Mouse (Mus musculus) forebrain, embryonic 15.5 days (tissue): ENCODE data around the gene Atf6. TPM values are rescaled to one million over a fixed set of nuclear protein-coding genes. Genes with fewer than 3 reads are reported as not detected.

Experiments
- ATAC-seq: fragments of 200-750 bp; cut with Nextera tagmentation; replicated peaks from 2 replicates; pipeline ENCODE4 v1.8.0; 2017; ENCODE audit warnings: mild to moderate bottlenecking, moderate TSS enrichment, moderate library complexity
- H3K27ac ChIP-seq: fragments of 300-500 bp; sonication (generic); replicated peaks from 2 replicates; pipeline ENCODE4 v1.5.1; 2015; ENCODE audit warnings: mild to moderate bottlenecking, inconsistent platforms
- H3K27me3 ChIP-seq: fragments of 300-500 bp; sonication (generic); 2 replicates; pipeline ENCODE4 v1.6.1; 2015; ENCODE audit warnings: inconsistent platforms
- H3K36me3 ChIP-seq: fragments of 300-500 bp; sonication (generic); 2 replicates; pipeline ENCODE4 v1.6.1; 2015; ENCODE audit warnings: mild to moderate bottlenecking, inconsistent platforms
- H3K4me1 ChIP-seq: fragments of 300-500 bp; sonication (generic); 2 replicates; pipeline ENCODE4 v1.6.1; 2015; ENCODE audit warnings: inconsistent platforms
- H3K4me2 ChIP-seq: fragments of 300-500 bp; sonication (generic); replicated peaks from 2 replicates; pipeline ENCODE4 v1.6.1; 2015; ENCODE audit warnings: mild to moderate bottlenecking, inconsistent platforms
- H3K4me3 ChIP-seq: fragments of 300-500 bp; sonication (generic); 2 replicates; pipeline ENCODE4 v1.5.1; 2015; ENCODE audit warnings: mild to moderate bottlenecking, inconsistent platforms
- H3K9ac ChIP-seq: fragments of 300-500 bp; sonication (generic); replicated peaks from 2 replicates; pipeline ENCODE4 v1.6.1; 2015; ENCODE audit warnings: mild to moderate bottlenecking, inconsistent platforms
- H3K9me3 ChIP-seq: fragments of 300-500 bp; sonication (generic); 2 replicates; pipeline ENCODE4 v1.6.1; 2016; ENCODE audit warnings: inconsistent platforms
- WGBS: fragments of 180-500 bp; shearing (Covaris S2); methylation state at CpG from one replicate; pipeline ENCODE4 v1.1.7; 2015; ENCODE audit warnings: mixed read lengths; 5-methylcytosine and 5-hydroxymethylcytosine counted together
- polyA plus RNA-seq: library from polyadenylated mRNA; unstranded; fragments of >200 nt; fragmentation: Nextera tagmentation; extraction: Ambion mirVana; gene quantifications from 2 replicates; pipeline ENCODE4 v1.2.1, GENCODE M21; 2015

The Atf6 gene
- polyA plus RNA-seq, 1 experiment from 2014 or later: 7.6 TPM

DNA sequence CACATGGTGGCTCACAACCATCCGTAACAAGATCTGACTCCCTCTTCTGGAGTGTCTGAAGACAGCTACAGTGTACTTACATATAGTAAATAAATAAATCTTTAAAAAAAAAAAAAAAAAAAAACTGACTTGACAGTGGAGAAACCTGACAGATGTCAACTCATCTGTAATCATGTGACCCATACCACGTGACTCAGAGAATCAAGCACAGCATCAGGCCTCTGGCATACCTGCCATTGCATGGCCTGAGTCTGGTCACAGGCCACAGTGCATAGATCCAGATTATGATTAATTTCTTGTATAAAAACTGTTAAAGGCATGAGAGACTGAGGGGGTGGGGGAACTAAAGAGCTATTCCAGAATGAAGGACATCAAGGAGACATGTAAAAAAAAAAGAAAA is 8.7 kb downstream of the Atf6 start:
- 92% methylated on average over 2 of the region's 2 CpGs for whole genome bisulfite sequencing
- Histone ChIP-seq H3K4me1 (no peaks in the 10 kb centered on the region), H3K9ac (no peak overlapping the region), H3K36me3 (no peaks in the 10 kb centered on the region), H3K4me2 (no peak overlapping the region), H3K27ac (no peak overlapping the region), H3K9me3 (no peaks in the 10 kb centered on the region), H3K4me3 (no peak overlapping the region), H3K27me3 (no peaks in the 10 kb centered on the region)
- no peak for ATAC-seq

DNA sequence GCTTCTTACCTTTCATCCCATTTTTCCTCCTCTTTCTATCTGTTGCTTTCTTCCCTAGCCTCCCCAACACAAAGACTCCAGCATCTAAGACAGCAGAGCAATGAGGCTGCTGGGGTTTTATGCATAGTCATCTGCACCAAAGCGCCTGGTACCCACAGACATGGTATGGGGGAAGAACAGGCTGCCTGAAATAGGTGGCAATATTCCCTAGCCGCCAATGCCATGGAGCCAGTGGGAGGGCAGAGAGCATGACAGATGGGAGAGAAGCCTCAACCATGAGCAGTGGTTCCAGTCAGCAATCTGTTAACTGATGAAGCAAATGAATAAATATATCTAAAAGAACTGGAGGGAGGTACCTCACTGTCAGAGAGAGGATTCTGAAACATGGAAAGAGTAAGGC is 10.2 kb downstream of the Atf6 start:
- Histone ChIP-seq H3K4me3 (no peak overlapping the region), H3K27me3 (no peaks in the 10 kb centered on the region), H3K4me1 (no peaks in the 10 kb centered on the region), H3K9me3 (no peaks in the 10 kb centered on the region), H3K4me2 (no peak overlapping the region), H3K36me3 (no peaks in the 10 kb centered on the region), H3K9ac (no peak overlapping the region), H3K27ac (no peak overlapping the region)
- ATAC-seq: no peak
- 86% methylated on average over 2 of the region's 2 CpGs for WGBS

DNA sequence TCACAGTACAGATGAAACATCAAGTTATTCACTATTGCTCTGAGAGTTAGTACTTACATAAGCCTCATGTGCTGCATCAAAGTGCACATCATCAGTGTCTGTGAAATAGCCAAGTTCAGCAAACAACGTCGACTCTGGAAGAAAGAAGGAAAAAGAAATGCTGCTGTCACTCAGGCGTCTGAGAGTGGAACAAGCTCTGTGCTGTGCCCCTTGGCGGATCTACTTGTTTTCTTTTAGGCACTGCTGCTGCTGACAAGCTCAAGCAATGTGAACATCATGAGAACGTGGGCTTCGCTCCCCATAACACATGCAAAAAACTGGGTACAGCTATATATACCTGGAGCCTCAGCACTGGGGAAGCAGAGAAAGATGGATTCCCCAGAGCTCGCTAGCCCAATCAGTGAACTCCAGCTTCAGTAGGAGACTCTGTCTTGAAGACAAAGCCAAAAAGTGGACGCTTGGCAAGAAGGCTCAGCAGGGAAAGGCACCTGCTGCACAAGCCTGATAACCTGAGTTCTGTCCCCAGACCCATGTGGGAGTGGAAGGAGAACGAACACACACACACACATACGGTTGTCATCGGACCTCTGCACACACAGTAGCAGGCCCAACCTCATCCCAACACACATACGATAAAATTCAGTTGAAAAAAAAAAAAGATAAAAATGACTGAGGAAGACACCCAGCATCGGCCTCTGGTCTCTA is 12.4 kb downstream of the Atf6 start:
- Histone ChIP-seq H3K4me2 (no peak overlapping the region), H3K4me3 (no peak overlapping the region), H3K27ac (no peak overlapping the region), H3K4me1 (no peaks in the 10 kb centered on the region), H3K9ac (no peak overlapping the region), H3K27me3 (no peaks in the 10 kb centered on the region), H3K9me3 (no peaks in the 10 kb centered on the region), H3K36me3 (0 out of 2 replicates have a peak, but pooled peaks cover 4% of the 10 kb centered on the region)
- ATAC-seq: no peak
- WGBS: 86% methylated on average over 13 of the region's 13 CpGs

DNA sequence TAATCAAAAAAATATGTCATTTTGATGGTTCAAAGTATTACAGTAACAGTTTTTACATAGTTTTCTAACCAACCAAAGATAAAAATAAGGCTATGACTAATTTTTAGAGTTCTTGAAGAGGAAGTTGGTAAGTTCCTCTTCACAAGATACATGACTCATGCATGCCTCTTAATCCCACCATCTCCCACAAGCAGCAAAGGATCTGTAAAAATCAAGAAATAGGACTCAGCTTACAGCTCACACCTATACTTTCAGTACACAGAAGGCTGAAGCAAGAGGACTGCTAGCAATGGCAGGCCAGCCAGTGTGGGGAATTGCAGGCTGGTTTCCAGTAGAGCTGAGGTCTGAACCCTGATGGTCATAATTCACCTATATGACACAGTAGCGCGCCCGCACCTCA is 14.0 kb downstream of the Atf6 start:
- Histone ChIP-seq H3K4me3 (no peak overlapping the region), H3K9ac (no peak overlapping the region), H3K27me3 (no peaks in the 10 kb centered on the region), H3K27ac (no peak overlapping the region), H3K36me3 (0 out of 2 replicates have a peak, but pooled peaks cover 4% of the 10 kb centered on the region), H3K9me3 (no peaks in the 10 kb centered on the region), H3K4me2 (no peak overlapping the region), H3K4me1 (no peaks in the 10 kb centered on the region)
- 100% methylated on average over 3 of the region's 3 CpGs for WGBS
- ATAC-seq: no peak

DNA sequence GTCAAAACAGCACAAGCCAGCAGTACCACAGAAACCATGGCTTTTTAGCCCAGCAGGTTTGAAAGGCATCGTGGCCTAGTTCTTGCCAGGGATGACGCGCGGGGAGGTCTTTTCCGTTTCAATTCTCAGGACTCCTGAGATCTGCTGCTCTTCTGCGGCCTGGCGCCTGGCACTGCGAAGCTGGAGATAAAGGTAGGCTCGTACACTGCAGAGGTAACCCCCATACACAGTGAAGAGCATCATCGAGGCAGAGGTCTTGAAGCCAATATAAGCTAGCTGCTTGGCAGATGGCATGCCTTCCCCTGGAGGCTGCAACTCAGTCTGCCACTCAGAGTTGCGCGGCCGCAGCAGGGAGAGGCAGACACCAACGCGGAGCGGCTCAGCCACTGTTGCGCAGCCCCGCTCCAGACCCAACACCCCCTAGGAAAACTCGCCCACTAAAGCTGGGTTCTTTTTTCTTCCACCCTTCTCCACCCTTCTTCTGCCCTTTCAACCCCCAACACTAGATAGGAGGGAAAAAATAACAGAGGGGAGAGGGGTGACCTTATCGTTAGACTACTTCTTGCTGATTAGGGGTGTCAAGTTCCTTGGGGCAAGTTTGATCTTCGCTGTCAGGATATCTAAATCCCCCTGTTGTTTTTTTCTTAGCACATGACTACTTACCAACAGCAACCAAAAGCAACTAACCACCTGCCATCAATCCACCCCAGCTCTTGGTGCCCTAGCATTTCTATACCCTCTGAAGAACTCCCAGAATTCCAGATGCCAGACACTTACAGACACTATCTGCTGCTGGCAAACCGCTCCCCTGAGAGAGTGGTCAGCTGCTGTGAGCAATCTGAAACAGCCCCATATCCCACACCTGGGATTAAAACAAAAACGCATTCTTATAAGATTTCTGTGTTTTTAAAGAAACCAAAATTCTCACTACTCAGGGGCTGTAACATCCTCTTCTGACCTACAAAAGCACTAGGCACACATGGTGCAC is 16.6 kb downstream of the Atf6 start:
- no peak overlapping the region for H3K9ac ChIP-seq
- no peaks in the 10 kb centered on the region for H3K27me3 ChIP-seq
- 0 out of 2 replicates have a peak, but pooled peaks cover 4% of the 10 kb centered on the region for H3K36me3 ChIP-seq
- no peak overlapping the region for H3K27ac ChIP-seq
- H3K4me1 ChIP-seq: no peaks in the 10 kb centered on the region
- H3K4me3 ChIP-seq: no peak overlapping the region
- ATAC-seq: no peak
- WGBS: 93% methylated on average over 23 of the region's 23 CpGs
- no peak overlapping the region for H3K4me2 ChIP-seq
- H3K9me3 ChIP-seq: no peaks in the 10 kb centered on the region

DNA sequence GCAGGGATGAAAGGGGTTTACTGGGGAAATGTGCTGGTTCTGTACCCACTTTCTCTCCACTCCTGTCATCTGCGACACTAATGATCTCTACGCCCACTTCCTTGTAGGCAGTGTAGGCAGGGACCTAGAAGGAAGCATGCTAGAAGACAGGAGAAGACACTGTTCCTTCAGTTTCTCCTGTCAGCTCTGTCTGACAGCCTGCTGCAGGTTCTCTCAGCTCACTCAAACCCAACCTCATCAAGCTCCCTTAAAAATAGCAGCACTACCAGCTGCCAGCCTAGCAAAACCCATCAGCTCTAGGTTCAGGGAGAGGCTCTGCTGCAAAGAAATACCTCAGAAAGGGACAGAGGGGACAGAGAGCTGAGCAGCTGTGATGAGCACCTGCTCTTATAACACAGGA is 17.6 kb downstream of the Atf6 start:
- WGBS: 93% methylated on average over 2 of the region's 2 CpGs
- ATAC-seq: no peak
- no peaks in the 10 kb centered on the region for H3K27me3 ChIP-seq

DNA sequence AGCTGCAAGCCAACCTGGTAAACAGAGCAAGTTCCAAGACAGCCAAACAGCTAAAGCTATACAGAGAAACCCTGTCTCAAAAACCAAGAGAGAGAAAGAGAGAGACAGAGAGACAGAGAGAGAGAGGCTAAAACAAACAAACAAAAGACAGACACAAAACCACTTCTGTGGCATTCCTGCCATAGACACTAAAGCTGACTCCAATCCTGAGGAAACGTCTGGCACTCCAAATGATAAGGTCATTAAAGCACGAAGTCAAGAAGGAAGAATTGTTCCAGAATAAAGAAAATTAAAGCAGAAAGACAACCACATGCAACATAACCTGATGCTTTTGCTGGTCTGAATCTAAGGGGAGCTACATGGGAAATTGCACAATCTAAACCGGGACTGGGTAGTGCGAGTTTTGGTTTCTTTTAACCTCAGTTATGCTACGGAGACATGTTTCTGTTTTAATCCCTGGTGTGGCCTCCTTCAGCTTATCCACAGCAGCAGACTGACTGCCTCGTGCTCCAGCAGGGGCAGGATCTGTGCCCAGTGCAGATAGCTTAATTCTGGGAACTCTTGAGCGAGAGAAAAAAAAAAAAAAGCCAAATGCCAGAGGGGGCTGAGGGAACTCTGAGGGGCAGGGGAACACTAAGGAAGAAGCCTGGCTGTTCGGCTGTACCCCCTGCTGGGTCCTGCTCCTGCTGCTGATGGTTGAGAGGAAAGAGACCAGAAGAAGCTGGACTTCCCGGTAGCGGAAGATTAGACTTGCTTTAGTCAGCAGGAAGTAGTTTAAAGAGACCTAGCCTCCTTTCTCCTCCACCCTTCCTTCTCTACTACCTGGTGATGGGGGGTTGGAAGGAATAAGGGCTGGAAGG is 21.9 kb downstream of the Atf6 start:
- no peaks in the 10 kb centered on the region for H3K4me1 ChIP-seq
- H3K36me3 ChIP-seq: no peaks in the 10 kb centered on the region; the same call in 1 of the 2 replicates
- H3K27me3 ChIP-seq: no peaks in the 10 kb centered on the region
- no peak overlapping the region for H3K4me3 ChIP-seq
- WGBS: 50% methylated on average over 10 of the region's 10 CpGs
- H3K27ac ChIP-seq: no peak overlapping the region
- ATAC-seq: no peak
- H3K9ac ChIP-seq: no peak overlapping the region
- H3K9me3 ChIP-seq: no peaks in the 10 kb centered on the region
- no peak overlapping the region for H3K4me2 ChIP-seq

More for the DNA sequence above, 17.6 kb downstream of the Atf6 start:
- Histone ChIP-seq H3K4me2 (no peak overlapping the region), H3K36me3 (0 out of 2 replicates have a peak, but pooled peaks cover 4% of the 10 kb centered on the region), H3K4me1 (no peaks in the 10 kb centered on the region), H3K27ac (no peak overlapping the region), H3K9ac (no peak overlapping the region), H3K9me3 (no peaks in the 10 kb centered on the region), H3K4me3 (no peak overlapping the region)

DNA sequence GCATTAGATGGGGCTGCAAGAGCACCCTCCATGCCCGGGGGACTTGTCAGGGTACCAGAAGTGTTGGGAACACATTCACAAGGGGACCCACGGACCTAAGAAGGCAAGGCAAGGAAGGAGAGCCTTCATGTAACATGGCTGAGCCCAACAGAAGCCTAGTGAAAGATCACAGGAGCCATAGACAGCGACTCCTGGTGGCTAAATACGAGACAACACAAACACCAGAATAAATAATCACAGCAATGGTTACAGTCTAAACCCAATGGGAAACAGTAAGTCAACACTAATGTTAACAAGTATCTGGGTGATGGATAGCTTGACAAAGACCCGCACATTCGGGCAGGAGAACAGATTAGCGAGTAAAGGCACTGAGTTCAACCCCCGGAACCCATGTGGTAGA is 23.2 kb downstream of the Atf6 start:
- H3K27ac ChIP-seq: no peak overlapping the region
- H3K4me3 ChIP-seq: no peak overlapping the region
- H3K4me1 ChIP-seq: no peaks in the 10 kb centered on the region
- H3K9me3 ChIP-seq: no peaks in the 10 kb centered on the region
- no peak for ATAC-seq
- no peaks in the 10 kb centered on the region for H3K27me3 ChIP-seq
- no peak overlapping the region for H3K9ac ChIP-seq
- H3K4me2 ChIP-seq: no peak overlapping the region
- 55% methylated on average over 8 of the region's 8 CpGs for WGBS
- no peaks in the 10 kb centered on the region; the same call in none of the 2 replicates for H3K36me3 ChIP-seq

DNA sequence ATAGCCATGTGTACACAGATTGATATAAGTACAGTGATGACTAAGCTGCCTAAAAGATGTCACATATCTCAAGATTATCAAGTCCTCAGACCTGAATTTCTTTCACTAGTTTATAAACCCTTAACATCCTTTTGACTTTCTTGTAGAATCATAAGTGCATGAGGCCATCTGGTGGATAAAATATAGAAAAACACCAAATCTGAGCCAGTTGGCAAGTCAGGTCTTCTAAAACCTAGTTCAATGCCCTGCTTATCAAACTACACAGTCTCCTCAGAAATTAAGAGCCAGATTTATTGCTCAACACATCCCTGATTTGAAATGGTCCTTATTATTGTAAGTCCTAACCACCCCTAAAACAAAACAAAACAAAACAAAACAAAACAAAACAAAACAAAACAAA is 27.9 kb downstream of the Atf6 start:
- H3K9me3 ChIP-seq: no peaks in the 10 kb centered on the region
- no peaks in the 10 kb centered on the region; the same call in none of the 2 replicates for H3K36me3 ChIP-seq
- H3K4me3 ChIP-seq: no peak overlapping the region
- no peak overlapping the region for H3K9ac ChIP-seq
- H3K4me1 ChIP-seq: no peaks in the 10 kb centered on the region
- no peak for ATAC-seq
- no peak overlapping the region for H3K4me2 ChIP-seq
- H3K27ac ChIP-seq: no peak overlapping the region
- H3K27me3 ChIP-seq: no peaks in the 10 kb centered on the region

DNA sequence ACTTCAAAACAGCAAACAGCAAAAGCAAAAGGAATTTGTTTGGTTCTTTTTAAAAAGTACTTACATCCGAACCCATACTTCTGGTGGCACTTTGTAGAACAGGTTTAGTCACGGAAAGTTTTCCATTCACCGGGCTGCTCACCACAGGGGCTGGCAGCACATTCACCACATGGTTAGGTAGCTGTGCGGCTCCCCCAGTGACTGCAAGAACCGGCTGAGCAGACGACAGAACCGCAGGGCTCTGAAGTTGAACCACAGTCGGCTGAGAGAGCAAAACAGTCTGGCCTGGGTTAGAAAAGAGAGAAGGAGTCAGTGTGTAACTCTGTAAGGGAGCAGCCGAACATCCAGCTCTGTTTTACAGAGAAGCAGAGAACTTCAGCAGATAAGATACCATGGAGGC is 32.8 kb downstream of the Atf6 start:
- H3K9ac ChIP-seq: no peak overlapping the region
- 80% methylated on average over 9 of the region's 9 CpGs for WGBS
- ATAC-seq: no peak
- no peaks in the 10 kb centered on the region for H3K27me3 ChIP-seq
- H3K4me2 ChIP-seq: no peak overlapping the region
- H3K4me1 ChIP-seq: no peaks in the 10 kb centered on the region
- 0 out of 2 replicates have a peak, but pooled peaks cover 3% of the 10 kb centered on the region for H3K36me3 ChIP-seq
- no peak overlapping the region for H3K27ac ChIP-seq
- H3K9me3 ChIP-seq: no peaks in the 10 kb centered on the region
- H3K4me3 ChIP-seq: no peak overlapping the region

DNA sequence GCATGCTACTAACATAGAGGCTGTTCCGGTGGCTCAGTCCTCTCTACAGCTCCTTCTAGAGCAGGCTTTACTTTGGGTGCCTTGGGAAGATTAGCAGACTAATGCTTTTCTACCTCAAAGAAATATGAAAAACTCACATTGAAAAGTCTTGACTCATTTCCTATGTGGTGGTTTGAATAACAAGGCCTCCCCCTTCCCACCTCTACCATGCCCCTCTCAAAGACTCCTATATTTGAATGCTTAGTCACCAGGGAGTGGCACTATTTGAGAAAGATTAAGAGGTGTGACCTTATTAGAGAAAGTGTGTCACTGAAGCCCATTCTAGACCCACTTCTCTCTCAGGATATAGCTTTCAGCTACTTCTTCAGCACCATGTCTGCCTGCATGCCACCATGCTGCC is 37.8 kb downstream of the Atf6 start:
- Histone ChIP-seq H3K4me2 (no peak overlapping the region), H3K27me3 (no peaks in the 10 kb centered on the region), H3K9me3 (no peaks in the 10 kb centered on the region), H3K9ac (no peak overlapping the region), H3K27ac (no peak overlapping the region), H3K4me3 (no peak overlapping the region), H3K36me3 (0 out of 2 replicates have a peak, but pooled peaks cover 3% of the 10 kb centered on the region), H3K4me1 (no peaks in the 10 kb centered on the region)
- ATAC-seq: no peak
- WGBS: 95% methylated on average over 1 of the region's 1 CpGs
